Mouse (Mus musculus) cerebellum, adult 8-10 months (tissue): ENCODE measurements around the gene Calm2.

Experiments used
- DNase-seq: peaks from one replicate; pipeline ENCODE4 v3.0.0; 2022

The Calm2 gene

DNA sequence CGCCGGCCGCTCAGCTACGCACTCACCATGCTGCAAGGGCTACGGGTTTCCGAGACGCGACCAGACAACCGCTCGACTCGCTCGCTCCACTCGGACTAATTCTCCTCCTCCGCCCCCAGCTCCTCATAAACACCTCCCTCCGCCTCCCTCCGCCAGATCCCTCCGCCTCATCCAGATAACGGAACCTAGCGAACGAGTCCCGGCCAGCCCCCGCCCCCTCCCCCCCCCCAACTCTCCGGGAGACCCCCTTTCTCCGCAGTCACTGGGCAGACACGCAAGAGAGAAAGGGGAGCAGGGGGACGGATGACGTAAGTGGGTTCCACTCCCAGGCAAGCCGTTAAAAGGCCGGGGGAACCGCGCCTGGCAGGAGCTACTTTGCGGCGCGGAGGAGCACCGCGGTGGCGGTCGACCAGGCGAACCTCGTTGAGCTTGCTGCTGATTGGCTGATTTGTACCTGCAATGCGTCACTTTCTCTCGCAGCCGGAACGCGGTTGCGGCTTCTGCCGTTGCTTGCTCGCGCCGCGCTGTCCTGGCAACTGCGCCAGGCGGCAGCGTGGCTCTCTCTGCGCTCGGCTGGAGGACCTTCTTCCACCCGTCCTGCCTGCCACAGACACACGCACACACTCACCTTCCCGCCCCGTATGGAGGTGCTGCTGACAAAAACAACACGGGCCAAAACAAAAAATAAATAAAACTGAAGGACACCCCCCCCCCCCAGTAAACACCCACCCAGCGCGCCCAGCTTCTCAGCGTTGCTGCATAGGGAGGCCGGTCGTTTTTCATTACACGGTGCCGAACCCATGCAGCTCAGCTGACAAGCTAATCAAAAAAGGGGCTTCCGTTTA is at the start of gene Calm2:
Calm2 (minus strand) TSS at position 169 of the 845 bp plus-strand sequence.
- DNase-seq = peak; percentile 98

DNA sequence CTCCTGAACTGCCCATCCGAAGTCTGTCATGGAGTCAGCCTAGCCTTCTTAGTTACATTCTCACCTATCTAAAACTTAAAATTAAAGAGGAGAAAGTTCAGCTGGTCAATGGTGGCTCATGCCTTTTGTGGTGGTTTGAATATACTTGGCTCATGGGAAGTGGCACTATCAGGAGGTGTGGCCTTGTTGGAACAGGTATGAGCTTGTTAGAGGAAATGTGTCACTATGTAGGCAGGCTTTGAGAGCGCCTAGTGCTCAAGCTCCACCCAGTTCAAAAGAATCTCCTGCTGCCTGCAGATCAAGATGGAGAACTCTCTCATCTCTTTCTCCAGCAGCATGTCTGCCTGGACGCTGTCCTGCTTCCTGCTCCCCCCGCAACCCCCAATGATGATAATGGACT is 48.8 kb upstream of the Calm2 start:
- DNase-seq = no peak

DNA sequence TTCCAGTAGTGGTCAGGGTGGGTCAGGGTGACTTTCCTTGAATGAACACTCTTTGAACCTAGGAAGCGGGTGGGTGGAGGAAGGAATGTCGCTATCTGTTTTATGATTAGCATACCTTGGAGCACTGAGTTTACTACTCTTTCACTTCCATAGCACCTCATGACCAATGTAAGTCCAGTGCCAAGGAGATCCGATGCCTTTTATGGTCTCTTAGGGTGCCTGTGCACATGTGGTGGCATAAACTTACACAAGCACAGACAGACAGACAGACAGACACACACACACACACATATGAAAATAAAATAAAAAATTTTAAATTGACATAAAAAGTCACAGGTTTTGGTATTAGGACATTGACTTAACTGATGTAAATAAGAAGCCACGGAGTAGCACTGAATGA is 47.6 kb upstream of the Calm2 start:
- no peak for DNase-seq

DNA sequence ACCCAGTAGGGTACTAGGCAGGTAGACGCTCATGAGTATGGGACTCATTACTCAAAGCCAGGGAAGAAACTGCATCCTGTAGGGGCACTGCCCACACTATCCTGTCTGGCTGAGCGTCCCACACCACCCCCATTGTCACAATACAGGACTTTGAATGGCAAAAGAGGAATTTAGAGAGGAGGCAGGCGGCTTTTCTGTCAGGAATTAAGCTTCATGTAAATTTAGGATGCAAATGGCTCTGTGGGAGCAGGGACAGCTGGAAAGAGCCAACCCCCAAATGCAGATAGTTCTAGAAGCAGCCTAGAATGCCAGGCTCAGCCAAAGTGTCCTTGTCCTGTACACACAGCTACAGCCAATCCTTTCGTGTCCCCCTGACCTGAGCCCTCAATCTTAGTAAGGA is 45.6 kb upstream of the Calm2 start:
- DNase-seq = no peak

DNA sequence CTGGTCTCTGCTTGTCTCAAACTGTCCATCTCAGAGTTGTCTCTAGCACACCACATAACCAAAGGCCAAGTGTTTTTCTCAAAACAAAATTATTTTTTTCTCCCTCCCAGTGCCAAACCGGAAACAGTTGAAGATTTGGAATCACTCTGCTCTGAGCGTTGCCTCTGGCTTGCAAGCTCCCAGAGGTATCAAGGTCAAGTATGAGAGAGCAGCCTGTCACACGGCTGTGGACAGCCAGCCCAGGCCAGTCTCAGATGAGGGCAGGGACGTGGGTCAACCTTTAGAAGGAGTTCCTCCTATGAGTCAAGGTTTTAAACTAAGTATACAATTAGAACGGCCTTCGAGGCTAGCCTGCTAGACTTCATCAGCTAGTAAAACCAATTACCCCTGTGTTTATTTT is 43.6 kb upstream of the Calm2 start:
- DNase-seq = no peak

DNA sequence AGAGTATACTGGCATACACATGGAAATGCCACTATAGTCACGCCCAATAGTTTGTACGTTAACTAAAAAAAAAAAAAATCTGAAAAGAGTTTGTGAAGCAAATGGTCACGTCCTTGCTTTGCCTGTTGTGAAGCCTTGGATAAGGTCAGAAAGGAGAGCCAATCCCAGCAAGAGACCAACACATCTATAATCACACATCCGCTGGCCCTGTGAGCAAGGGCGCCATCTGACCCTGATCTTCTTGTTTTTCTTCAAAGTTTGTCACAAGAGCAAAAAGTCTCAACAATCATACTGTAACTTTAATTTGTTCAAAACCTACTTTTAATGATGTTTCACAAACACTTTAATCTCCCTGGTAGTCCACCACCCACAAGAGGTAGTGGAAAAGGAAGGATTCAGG is 39.0 kb upstream of the Calm2 start:
- no peak for DNase-seq

DNA sequence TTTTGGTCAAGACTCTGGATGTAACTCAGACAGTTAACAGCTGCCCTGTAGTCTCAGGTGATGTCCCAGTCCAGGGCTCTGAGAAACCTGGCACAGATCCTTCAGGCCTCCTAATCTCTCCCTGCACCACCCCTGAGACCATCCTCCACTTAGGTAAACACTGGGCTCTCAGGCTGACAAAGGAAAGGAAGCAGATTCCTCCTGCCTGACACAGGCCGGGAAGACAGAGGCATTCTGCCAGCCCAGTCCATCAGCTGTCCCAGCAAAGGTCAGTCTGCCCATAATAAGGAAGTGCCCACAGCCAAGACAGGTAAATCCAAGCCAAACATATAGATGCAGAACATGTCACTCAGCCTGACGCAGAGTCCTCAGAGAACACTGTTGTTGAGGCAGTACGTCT is 36.1 kb upstream of the Calm2 start:
- DNase-seq = no peak

DNA sequence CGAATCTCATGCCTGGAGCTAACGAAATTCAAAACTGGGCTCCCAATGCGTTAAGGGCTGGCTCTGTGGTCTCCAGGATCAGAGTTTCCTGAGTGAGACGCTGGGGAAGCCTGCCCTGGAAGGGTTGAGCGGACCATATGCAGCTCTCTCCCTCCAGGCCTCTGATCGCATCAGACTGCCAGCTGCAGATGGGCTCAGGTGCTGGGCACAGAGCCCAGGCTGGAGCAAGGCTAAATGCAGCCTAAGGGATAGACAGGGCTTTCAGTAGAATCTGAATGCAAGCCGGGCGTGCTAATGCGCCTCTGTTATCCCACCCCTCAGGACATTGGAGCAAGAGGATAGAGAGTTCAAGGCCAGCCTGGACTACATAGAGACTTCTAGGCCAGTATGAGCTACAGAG is 31.8 kb upstream of the Calm2 start:
- peak; percentile 63 for DNase-seq

DNA sequence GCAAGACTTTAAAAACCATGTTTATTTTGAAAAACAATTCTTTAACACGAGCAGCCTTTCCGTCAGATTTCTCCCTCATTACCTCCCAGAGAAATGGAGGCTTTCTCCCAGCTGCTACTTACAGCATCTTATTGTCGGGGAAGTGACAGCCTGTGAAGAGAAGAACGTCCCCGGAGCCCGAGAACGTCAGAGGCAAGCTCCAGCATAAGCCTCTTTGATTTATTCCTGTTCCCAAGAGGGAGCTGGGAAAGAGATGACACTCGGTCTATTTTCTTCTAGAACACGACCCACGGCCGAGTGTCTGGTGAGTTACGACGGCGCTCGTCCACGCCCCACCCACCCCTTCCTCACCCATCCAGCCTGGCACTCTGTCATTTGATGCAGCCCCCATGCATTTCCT is 30.9 kb upstream of the Calm2 start:
- no peak for DNase-seq

DNA sequence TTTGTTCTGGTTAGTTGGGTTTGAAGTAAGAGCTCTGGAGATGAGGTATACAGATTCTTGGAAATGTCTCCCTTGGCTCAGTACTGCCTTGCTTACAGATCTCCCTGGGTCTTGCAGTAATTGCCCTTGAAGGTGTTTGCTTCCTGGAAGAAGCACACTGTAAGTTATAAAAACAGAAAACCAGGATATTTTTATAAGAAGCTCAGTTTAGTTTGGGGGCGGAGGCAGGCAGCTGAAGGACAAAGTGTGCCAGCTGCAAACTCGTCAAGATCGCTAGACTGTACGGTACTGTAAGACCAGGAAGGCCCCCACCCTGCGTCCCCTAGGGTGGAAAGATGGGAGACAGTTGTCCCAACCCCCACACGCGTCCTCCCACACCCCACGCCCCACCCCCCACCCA is 28.6 kb upstream of the Calm2 start:
- no peak for DNase-seq

DNA sequence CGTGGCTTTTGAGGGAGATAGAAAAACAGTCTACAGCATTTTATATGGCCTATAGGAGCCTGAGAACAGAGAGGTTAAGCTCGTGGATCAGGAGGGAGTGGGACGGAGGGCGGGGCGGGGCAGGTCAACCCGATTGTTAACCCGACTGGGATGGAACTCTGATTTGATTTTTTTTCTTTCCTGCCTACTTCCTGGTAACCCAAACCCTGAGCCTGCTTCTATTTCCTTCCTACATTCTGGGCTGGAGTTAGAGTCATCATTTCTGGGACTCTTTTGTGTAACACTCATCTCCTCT is 27.7 kb upstream of the Calm2 start:
- no peak for DNase-seq

DNA sequence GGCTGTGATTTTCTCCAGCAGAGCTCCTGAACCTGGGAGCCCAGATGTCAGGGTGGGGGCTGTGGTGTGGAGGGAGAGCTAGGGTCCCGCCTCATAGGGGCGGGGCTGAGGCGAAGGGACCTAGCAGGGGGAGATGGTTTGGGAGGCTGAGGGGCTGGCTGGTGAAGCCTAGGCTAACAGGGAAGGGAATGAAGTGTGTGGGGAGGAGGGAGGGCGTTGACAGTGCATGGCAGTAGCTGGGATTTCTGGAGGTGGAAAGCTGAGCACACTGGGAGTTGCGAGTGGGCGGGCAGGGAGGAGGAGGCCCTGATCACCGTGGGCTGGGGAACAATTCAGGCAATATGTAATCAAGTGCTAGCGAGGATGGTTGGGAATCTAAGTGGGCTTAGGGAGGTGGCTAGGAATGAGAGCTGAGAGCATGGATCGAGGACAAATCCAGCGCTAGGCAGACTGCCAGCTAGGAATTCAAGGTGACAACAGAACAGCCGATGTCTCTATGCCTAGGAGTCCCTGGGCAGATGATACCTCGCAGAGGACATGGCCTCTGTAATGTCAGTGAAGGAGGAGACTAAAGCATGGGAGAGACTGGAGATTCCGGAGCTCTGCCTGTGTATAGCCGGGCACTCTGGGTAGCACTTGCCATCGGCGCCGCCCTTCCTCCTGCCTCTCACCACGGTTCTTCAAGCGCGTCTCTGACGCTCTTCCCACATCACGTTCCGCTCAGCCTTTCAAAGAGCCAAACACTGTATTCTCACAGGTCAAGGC is 27.2 kb upstream of the Calm2 start:
- DNase-seq = peak; percentile 68

DNA sequence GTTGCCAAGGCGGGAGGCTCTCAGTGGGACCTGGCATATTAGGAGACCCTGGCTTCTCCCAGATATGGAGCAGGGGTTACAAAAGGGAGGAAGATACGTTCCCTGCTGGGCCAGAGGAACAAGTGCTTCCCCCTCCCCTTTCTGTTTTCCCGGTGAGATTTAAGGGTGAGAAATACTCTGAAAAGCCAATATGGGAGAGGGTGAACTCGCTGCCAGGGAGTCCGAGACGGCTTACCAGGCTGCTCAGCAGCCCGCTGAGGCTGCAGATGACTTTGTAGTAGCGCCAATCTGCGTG is 26.7 kb upstream of the Calm2 start:
- no peak for DNase-seq

DNA sequence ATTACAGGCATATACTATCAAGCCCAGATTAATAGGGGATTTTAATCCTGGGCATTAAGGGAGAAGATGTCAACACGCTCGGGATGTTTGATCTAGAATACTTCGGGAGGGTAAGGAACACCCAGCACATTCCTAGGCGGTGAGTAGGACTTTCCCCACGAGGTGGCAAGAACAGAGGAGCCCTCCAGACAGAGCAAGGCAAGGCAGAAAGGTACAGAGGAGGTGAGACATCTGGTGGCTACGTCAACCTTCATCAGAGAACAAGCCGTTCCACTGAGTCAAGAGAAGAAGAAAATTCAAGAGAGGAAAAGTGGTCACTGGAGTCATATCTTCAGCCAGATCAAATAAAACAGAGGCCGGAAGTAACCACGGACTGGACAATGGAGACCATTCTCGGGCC is 26.1 kb upstream of the Calm2 start:
- no peak for DNase-seq

DNA sequence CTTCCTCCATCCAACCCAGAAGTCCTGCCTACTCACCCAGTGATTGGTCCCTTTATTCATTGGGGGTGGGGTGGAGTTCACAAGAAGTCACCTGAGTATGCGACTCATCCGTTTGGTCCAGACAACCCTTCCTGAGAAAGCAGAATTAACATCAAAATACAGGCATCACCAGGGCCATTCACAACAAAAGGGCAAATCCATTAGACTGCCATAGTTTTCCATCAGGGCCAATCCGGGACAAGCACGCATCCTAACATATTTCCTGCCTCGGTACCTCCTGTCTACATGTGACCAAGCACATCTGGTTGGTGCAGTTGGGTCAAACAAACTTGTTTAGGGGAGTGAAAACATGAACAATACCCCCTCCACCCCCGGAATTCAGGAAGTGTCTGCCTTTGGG is 24.9 kb upstream of the Calm2 start:
- no peak for DNase-seq

DNA sequence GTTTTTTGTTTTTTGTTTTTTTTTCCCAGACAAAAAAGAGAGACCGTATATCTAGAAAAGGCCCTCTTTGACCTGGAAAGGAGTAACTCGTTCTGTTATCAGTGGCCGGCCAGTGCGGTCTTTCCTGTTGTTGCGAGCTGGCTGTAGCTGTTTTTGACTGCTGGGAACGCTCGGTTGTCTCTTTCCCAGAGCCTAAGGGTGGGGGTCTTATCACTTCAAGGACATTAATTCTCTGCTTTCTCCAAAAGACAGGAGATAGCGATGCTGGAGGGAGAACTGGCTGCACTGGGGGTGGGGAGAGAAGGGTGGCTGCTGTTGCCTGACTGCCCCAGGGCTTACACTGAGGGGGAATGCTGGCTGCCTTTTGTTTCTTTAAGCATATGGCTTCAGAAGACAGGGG is 24.1 kb upstream of the Calm2 start:
- no peak for DNase-seq

DNA sequence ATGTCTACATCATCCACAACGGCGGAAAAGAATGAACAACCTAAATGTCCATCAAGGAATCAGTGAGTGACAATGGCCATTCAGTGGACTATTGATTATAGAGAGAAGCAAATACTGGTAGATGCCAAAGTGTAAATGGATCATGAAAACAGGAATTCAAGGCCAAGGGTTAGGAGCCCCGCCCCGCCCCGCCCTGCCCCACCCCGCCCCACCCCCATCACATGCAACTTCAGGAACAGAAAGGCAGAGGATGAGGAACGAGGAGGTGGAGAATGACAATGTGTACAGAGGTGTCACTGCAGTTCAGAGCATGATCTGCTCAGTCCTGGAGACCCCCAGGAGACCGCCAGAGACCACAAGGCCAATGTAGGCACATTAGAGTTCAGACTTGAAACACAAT is 23.5 kb upstream of the Calm2 start:
- no peak for DNase-seq

DNA sequence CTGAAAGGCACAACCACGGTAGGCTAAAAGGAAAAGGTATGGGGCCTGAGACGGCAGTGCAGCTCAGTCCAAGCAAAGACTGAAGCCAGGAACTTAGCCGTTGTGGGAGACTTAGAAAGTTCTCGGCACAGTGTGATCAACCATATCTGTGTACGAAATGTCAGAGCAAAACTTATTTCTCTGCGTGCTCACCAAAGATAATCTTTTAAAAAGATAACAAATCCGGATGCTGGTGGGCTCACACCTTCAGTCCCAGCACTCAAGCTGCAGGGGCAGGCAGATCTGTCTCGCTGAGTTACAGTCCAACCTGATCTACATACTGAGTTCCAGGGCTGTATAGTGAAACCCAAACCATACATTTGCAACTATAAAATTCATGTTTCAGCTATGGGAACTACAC is 22.7 kb upstream of the Calm2 start:
- no peak for DNase-seq

DNA sequence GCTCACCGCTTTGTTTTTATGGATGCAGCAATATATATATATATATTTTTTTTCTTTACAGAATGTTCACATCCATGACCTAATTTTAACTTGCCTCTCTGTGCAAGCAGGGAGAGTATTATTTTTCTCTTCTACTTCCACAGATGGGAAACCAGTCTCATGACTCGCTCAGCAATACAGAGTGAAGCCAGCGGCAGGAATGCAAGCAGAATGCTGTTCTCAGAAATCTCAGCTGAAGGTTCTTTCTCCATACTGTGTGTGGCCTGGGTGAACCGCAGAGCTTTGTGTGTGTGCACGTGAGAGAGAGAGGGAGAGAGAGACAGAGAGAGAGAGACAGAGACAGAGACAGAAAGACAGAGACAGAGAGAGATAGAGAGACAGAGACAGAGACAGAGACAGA is 21.9 kb upstream of the Calm2 start:
- no peak for DNase-seq

DNA sequence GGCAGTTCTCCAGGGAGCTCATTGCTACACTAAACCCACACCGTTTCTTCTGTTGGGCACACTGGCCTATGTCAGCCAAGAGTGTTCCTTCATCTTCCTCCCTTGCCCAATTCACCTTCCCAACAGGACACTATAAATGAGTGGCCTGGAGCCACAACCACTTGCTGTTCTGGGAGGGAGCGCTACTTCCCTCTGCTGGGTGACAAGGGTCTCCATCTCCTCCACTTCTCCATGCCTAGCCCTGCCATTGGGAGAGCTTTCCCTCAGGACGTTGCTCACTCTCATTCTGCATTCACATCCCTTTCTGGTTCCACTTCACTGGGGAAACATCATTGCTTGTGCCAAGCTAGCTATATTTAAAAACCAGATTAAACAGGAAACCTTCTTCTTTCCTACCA is 14.8 kb upstream of the Calm2 start:
- no peak for DNase-seq

DNA sequence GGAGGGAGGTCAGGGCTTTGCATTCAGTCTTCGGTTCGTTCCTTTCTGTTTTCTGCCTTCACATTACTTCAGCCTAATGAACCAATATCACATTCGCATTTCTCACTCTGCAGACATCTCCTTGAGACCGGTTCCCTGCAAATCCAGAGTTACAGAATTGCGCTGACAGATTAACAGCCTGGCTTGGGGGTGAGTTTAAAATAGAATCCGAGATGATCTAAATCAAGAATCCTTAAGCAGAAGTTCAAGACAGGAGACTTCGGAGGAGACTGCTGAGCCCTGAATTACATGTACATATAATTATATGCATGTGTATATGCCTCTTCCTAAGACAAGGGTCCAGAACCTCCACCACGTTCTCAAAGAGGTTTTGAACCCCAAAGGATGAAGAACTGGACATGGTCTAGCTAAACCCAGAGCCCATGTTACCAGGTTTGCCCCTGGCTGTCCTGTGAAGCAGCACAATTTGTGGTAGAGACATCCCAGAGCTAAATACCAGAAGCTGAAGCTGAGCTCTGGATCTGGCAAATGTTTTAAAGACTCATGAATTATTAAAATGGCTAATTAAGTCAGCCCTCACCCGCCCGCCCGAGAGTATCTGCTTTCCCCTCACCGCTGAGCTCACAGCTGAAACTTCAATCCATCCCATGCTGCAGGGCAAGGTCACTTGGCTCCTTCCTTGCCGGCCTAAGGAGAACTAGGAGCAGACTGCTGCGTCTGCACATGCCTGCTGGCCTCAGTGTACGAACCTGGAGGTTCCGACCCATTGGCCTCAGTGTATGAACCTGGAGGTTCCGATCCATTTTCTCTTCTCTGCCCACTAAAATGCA is 14.1 kb upstream of the Calm2 start:
- DNase-seq = no peak

DNA sequence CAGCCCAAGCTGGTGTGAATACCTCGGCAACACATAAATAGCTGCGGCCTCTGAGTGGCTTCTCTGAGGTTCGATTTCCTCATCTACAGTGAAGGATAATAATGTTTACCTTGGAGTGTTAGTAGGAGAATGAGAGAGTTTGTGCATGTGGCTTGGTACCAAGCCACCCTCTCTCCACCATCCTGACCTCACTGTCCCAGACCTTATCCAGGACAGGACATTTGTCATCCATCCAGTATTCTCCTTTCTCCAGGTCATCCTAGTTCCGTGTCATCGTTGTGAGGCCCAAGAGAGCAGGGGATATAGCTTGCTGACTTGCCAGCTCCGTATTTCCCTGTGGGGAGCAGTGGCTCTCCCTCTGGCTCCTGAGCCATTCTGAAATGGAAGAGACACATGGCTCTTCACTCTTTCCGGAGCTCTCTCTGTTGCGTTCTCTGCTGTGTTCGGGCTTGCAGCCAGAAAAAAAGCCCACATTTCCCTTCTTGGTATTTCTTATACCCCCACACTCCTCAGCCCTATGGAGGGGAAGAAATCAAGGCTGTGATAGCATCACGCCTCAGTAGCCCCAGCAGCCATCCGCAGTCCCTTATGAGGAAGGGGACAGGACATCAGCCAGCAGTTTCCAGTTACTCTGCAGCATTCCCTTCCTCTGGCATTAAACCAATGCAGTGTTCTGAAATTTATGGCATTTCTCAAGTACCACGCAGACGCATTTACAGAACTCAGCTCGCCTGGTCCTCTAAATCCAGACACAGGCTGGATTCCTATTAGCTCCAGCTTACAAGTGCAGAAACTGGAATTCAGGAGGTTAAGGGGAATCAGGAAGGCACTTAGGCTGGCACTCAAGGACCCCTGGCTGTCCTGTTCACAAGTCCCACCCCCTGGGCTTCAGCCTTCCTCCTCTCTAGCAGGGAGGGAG is 13.3 kb upstream of the Calm2 start:
- DNase-seq = peak; percentile 35
